Comparison of ENCODE assay signal across 8 mouse cellular contexts in the genomic region with DNA sequence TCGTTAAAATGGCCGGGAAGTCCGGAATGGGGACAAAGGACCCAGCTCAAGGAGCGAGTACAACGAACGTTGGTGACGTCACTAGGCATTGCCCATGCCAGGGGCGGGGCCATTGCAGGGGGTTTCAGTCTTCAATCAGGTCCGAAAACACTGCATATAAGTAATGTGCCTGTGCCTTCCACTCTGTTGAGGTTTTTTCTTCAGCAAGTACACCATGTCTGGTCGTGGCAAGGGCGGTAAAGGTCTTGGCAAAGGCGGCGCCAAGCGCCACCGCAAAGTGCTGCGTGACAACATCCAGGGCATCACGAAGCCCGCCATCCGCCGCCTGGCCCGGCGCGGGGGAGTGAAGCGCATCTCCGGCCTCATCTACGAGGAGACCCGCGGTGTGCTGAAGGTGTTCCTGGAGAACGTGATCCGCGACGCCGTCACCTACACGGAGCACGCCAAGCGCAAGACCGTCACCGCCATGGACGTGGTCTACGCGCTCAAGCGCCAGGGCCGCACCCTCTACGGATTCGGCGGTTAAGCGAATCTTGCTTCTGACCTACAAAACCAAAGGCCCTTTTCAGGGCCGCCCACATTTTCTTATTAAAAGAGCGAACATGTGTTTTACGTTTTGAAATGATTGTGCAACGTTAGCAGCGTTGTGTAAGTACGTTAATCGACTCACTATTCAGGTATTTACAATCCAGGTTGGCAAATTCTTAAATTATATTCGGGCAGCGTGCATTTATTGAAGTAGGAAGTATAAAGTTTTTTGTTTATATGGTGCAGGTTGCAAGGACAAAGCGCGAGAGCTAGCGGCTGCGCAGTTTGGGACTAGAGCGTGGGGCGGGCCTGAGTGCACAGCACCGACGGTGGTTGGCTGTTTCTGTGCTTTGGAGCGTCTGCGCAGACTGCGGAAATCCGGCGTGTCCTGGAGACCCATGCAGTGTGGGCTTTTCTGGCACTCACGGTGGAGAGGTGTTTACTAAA. TPM values are rescaled to one million over a fixed set of nuclear protein-coding genes. Genes with fewer than 3 reads are reported as not detected.
DNase-seq lines count a peak whose midpoint lies in the region; ATAC-seq and TF ChIP-seq lines count a peak whose summit lies in the region.

A gene (plus strand): TSS at position 150 of the 975 bp plus-strand sequence.

- peak; percentile 83 for ATAC-seq in cerebellum, adult (ENCODE audit: insufficient number of reproducible peaks, low FRiP score, low TSS enrichment)
- ATAC-seq in forebrain, embryonic 14.5 days = peak; percentile 80
- peak; percentile 89 for ATAC-seq in neural tube, embryonic 15.5 days (ENCODE audit: low FRiP score)

- H3K4me3 ChIP-seq in E14TG2a.4 (replicated peaks; ENCODE audit: low read length) = peak within 1 kb of the TSS; percentile 83
- peak within 1 kb of the TSS; percentile 43 for H3K4me3 ChIP-seq in forebrain, embryonic 14.5 days (ENCODE audit: low read depth, low read length)
- H3K4me3 ChIP-seq in neural tube, embryonic 15.5 days (replicated peaks) = peak within 1 kb of the TSS; percentile 56

- peaks cover 29% of the 10 kb centered on the region for H3K4me1 ChIP-seq in E14TG2a.4 (replicated peaks; ENCODE audit: low read depth, low read length)
- peaks cover 23% of the 10 kb centered on the region for H3K4me1 ChIP-seq in forebrain, embryonic 14.5 days (ENCODE audit: control insufficient read depth, insufficient read depth, low read length)
- H3K4me1 ChIP-seq in neural tube, embryonic 15.5 days = peaks cover 34% of the 10 kb centered on the region

- H3K27me3 ChIP-seq in E14TG2a.4 (ENCODE audit: insufficient read depth, low read length) = no peaks in the 10 kb centered on the region
- H3K27me3 ChIP-seq in forebrain, embryonic 14.5 days (replicated peaks; ENCODE audit: control insufficient read depth, insufficient read depth, low read length) = no peaks in the 10 kb centered on the region
- H3K27me3 ChIP-seq in neural tube, embryonic 15.5 days (replicated peaks) = no peaks in the 10 kb centered on the region

- peak within 1 kb of the TSS; percentile 95 for H3K27ac ChIP-seq in forebrain, embryonic 14.5 days (ENCODE audit: low read depth, low read length)
- peak within 1 kb of the TSS; percentile 96 for H3K27ac ChIP-seq in neural tube, embryonic 15.5 days (replicated peaks)

- TF ChIP-seq CTCF in E14TG2a.4 (conservative IDR thresholded peaks at IDR 0.05; ENCODE audit: low read length) = no peak

- peak; percentile 99 for DNase-seq in forebrain, embryonic 14.5 days (ENCODE audit: low spot score)
- DNase-seq in heart, postnatal 14 days = peak; percentile 93 to 96
- DNase-seq in layer of hippocampus, adult 11-12 months (ENCODE audit: low spot score) = peak; percentile 98
- peak; percentile 97 to 98 for DNase-seq in lung, adult 18-20 months
- peak; percentile 99 for DNase-seq in testis, postnatal 14 days (ENCODE audit: low spot score)

- intact Hi-C loops in heart, postnatal 14 days (cut with DNase I) = loop anchor here (5.0 kb wide), 1 partner anchor 51 kb away; a partner anchor contains a TSS

- peak within 1 kb of the TSS; percentile 78 for H3K9ac ChIP-seq in forebrain, embryonic 14.5 days (ENCODE audit: low read length)
- H3K9ac ChIP-seq in neural tube, embryonic 15.5 days (replicated peaks) = peak within 1 kb of the TSS; percentile 73

- no peaks in the 10 kb centered on the region for H3K9me3 ChIP-seq in E14TG2a.4 (ENCODE audit: low read length)
- no peaks in the 10 kb centered on the region for H3K9me3 ChIP-seq in forebrain, embryonic 14.5 days (replicated peaks; ENCODE audit: control insufficient read depth, low read length)
- no peaks in the 10 kb centered on the region for H3K9me3 ChIP-seq in neural tube, embryonic 15.5 days (replicated peaks)

- H3K4me2 ChIP-seq in forebrain, embryonic 14.5 days (ENCODE audit: low read length) = peak within 1 kb of the TSS; percentile 59
- H3K4me2 ChIP-seq in neural tube, embryonic 15.5 days = peak within 1 kb of the TSS; percentile 87

- no peaks in the 10 kb centered on the region for H3K36me3 ChIP-seq in E14TG2a.4 (ENCODE audit: insufficient read depth, low read length)
- no peaks in the 10 kb centered on the region for H3K36me3 ChIP-seq in forebrain, embryonic 14.5 days (ENCODE audit: control insufficient read depth, insufficient read depth, low read length)
- no peaks in the 10 kb centered on the region for H3K36me3 ChIP-seq in neural tube, embryonic 15.5 days

- under 1% methylated on average over 48 of the region's 70 CpGs for WGBS in forebrain, embryonic 14.5 days
- under 1% methylated on average over 62 of the region's 70 CpGs for WGBS in neural tube, embryonic 15.5 days

RNA-seq across cellular contexts. Expression of the gene that starts here (rescaled TPM):
- 4.3 and 7.1 TPM in 2 replicates for polyA plus RNA-seq in forebrain, embryonic 14.5 days (2014; fragmentation: Nextera tagmentation; extraction: Ambion mirVana)
- total RNA-seq in heart, postnatal 14 days (2021) = 100 to 1,000 TPM; 465 to 538 TPM
- 1.5 and 4.5 TPM in 2 replicates for polyA plus RNA-seq in neural tube, embryonic 15.5 days (2015; fragmentation: Nextera tagmentation; extraction: Ambion mirVana)

Comparison
In these comparisons a context has a peak if more than half of its experiments do, and no peak if none do; other contexts are left out.
1. Peak in every context shown above with its lines: DNase-seq, ATAC-seq, H3K4me3 ChIP-seq and H3K27ac ChIP-seq.